Mouse (Mus musculus) stomach, postnatal 0 days (tissue): ENCODE results near the gene Armcx6.

Experiments
- CTCF ChIP-seq: IDR thresholded peaks from 2 replicates; pipeline ENCODE4 v1.5.1; 2016; ENCODE audit warnings: antibody characterized with exemption, low read depth, mild to moderate bottlenecking, moderate library complexity
- EP300 ChIP-seq: optimal IDR thresholded peaks from 2 replicates; pipeline ENCODE3; 2016; ENCODE audit warnings: antibody characterized with exemption

GRCm38 (mm10) chrX:134718524-134718923 is 32.7 kb downstream of the Armcx6 start:
- no peak for TF ChIP-seq CTCF
- TF ChIP-seq EP300 = no peak
